8 mouse cellular contexts compared by ENCODE assay signal in the genomic region with DNA sequence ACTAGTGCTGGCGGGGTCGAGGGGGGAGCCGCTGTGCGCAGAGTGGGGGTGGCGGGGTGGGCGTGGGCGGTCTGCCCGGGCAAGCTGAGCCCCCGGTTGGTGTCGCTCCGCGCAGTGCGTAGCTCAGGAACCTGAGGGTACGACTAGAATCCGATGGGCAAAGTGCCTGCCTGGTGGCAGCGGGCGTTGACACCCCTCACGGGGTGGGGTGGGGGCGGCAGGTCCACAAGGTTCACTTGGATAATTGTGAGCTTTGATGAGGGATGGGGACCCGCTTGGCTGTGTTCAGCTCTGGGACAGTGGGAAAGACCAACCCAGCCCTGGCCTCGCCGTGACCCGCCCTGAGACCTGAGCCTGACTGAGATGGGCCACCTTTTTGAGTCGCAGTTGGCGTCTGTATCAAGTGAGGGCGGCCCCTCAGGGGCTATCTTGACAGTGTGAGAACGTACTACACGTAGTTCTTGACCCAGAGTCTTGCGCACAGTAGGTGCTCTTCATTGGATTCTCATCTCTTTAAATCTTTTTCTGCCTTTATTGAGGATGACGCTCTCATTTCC. TPM values are rescaled to one million over a fixed set of nuclear protein-coding genes. Genes with fewer than 3 reads are reported as not detected.
DNase-seq lines count a peak whose midpoint lies in the region; ATAC-seq and TF ChIP-seq lines count a peak whose summit lies in the region.

No protein-coding gene starts in this region.

- H3K9me3 ChIP-seq in ES-Bruce4 (replicated peaks; ENCODE audit: control insufficient read depth, insufficient read depth, low read length, poor library complexity, severe bottlenecking) = no peaks in the 10 kb centered on the region
- no peaks in the 10 kb centered on the region for H3K9me3 ChIP-seq in embryonic facial prominence, embryonic 10.5 days
- H3K9me3 ChIP-seq in hindbrain, embryonic 12.5 days (replicated peaks) = no peaks in the 10 kb centered on the region

- H3K36me3 ChIP-seq in C2C12 (ENCODE audit: control insufficient read depth, insufficient read depth) = no peaks in the 10 kb centered on the region
- H3K36me3 ChIP-seq in ES-Bruce4 (ENCODE audit: control insufficient read depth, insufficient read depth, low read length, poor library complexity, severe bottlenecking) = no peaks in the 10 kb centered on the region
- no peaks in the 10 kb centered on the region for H3K36me3 ChIP-seq in embryonic facial prominence, embryonic 10.5 days (replicated peaks)
- no peaks in the 10 kb centered on the region for H3K36me3 ChIP-seq in hindbrain, embryonic 12.5 days
- H3K36me3 ChIP-seq in myocyte (ENCODE audit: control insufficient read depth, insufficient read depth) = no peaks in the 10 kb centered on the region

- peak; percentile 35 for ATAC-seq in hindbrain, embryonic 12.5 days (ENCODE audit: low FRiP score)

- peak; percentile 61 for DNase-seq in embryonic facial prominence, embryonic 10.5 days (ENCODE audit: low spot score)
- DNase-seq in liver = peak; percentile 16
- no peak for DNase-seq in c-Kit-positive CD71-positive TER-119-positive erythroid progenitor cells, embryonic 14.5 days (ENCODE audit: low spot score)
- no peak for DNase-seq in layer of hippocampus, postnatal 36 days

- peak overlapping the region; percentile 64 for H3K9ac ChIP-seq in ES-Bruce4 (ENCODE audit: low read depth, poor library complexity, severe bottlenecking)
- H3K9ac ChIP-seq in hindbrain, embryonic 12.5 days = peak overlapping the region; percentile 77

- peak overlapping the region; percentile 91 for H3ac ChIP-seq in C2C12 (ENCODE audit: control insufficient read depth, insufficient read length, low read depth)
- H3ac ChIP-seq in myocyte (ENCODE audit: control insufficient read depth, insufficient read length) = peak overlapping the region; percentile 79

- peaks cover 3% of the 10 kb centered on the region for H3K4me1 ChIP-seq in ES-Bruce4 (ENCODE audit: control insufficient read depth, insufficient read depth, low read length)
- H3K4me1 ChIP-seq in embryonic facial prominence, embryonic 10.5 days = peaks cover 54% of the 10 kb centered on the region
- peaks cover 19% of the 10 kb centered on the region for H3K4me1 ChIP-seq in hindbrain, embryonic 12.5 days

- TF ChIP-seq POLR2A in ES-Bruce4 (IDR thresholded peaks at IDR 0.05; ENCODE audit: insufficient read depth, low read length) (no peak), myocyte (IDR thresholded peaks at IDR 0.05; ENCODE audit: insufficient read length, low read depth) (no peak)

- H3K27ac ChIP-seq in ES-Bruce4 (ENCODE audit: insufficient read depth, low read length) = no peak overlapping the region
- H3K27ac ChIP-seq in embryonic facial prominence, embryonic 10.5 days (replicated peaks) = peak overlapping the region; percentile 89
- H3K27ac ChIP-seq in hindbrain, embryonic 12.5 days = no peak overlapping the region

- TF ChIP-seq CTCF in C2C12 (IDR thresholded peaks at IDR 0.05; ENCODE audit: control insufficient read depth, insufficient read depth, insufficient read length) (no peak), ES-Bruce4 (IDR thresholded peaks at IDR 0.05; ENCODE audit: low read depth, low read length) (no peak)

- peaks cover 55% of the 10 kb centered on the region for H3K79me3 ChIP-seq in C2C12 (ENCODE audit: low read depth)

- H3K4me2 ChIP-seq in hindbrain, embryonic 12.5 days (replicated peaks) = peak overlapping the region; percentile 95
- H3K4me2 ChIP-seq in myocyte (ENCODE audit: low read depth) = peak overlapping the region; percentile 94

- H3K4me3 ChIP-seq in C2C12 (ENCODE audit: insufficient read depth, poor library complexity, severe bottlenecking) (peak overlapping the region; percentile 89), ES-Bruce4 (ENCODE audit: low read depth, low read length) (peak overlapping the region; percentile 81), myocyte (peak overlapping the region; percentile 95)
- peak overlapping the region; percentile 85 for H3K4me3 ChIP-seq in embryonic facial prominence, embryonic 10.5 days
- H3K4me3 ChIP-seq in hindbrain, embryonic 12.5 days = peak overlapping the region; percentile 73

- H3K79me2 ChIP-seq in C2C12 (ENCODE audit: control insufficient read depth, insufficient read depth) (peaks cover 58% of the 10 kb centered on the region), myocyte (ENCODE audit: control insufficient read depth, insufficient read depth) (peaks cover 55% of the 10 kb centered on the region)

- WGBS in embryonic facial prominence, embryonic 10.5 days = 1% methylated on average over 30 of the region's 30 CpGs
- 0% methylated on average over 30 of the region's 30 CpGs for whole genome bisulfite sequencing in hindbrain, embryonic 12.5 days

- H3K27me3 ChIP-seq in C2C12 (ENCODE audit: control insufficient read depth, insufficient read depth, insufficient read length) (no peaks in the 10 kb centered on the region), ES-Bruce4 (ENCODE audit: control insufficient read depth, insufficient read depth, low read length, poor library complexity, severe bottlenecking) (0 out of 2 replicates have a peak, but pooled peaks cover 1% of the 10 kb centered on the region), myocyte (ENCODE audit: control insufficient read depth, insufficient read depth, insufficient read length) (no peaks in the 10 kb centered on the region)
- H3K27me3 ChIP-seq in embryonic facial prominence, embryonic 10.5 days (replicated peaks; ENCODE audit: low read depth, poor library complexity, severe bottlenecking) = peaks cover 9% of the 10 kb centered on the region; the same call in 1 of the 2 replicates
- peaks cover 3% of the 10 kb centered on the region; the same call in 1 of the 2 replicates for H3K27me3 ChIP-seq in hindbrain, embryonic 12.5 days

- TF ChIP-seq EP300 in ES-Bruce4 (IDR thresholded peaks at IDR 0.05; ENCODE audit: insufficient read depth, low read depth, low read length) = no peak

TF ChIP-seq in C2C12, 6 proteins besides CTCF, POLR2A, EP300 and RAD21:
- TF ChIP-seq CEBPB (IDR thresholded peaks at IDR 0.05; ENCODE audit: low read depth) = no peak
- no peak for TF ChIP-seq MYOD1 (IDR thresholded peaks at IDR 0.05; ENCODE audit: control insufficient read depth, insufficient read length, low read depth)
- no peak for TF ChIP-seq FOSL1 (IDR thresholded peaks at IDR 0.05; ENCODE audit: insufficient read depth, low read length, poor library complexity, severe bottlenecking)
- no peak for TF ChIP-seq MAX (IDR thresholded peaks at IDR 0.05)
- no peak for TF ChIP-seq USF1 (IDR thresholded peaks at IDR 0.05; ENCODE audit: low read depth)
- TF ChIP-seq MYOG (IDR thresholded peaks at IDR 0.05; ENCODE audit: control insufficient read depth, extremely low read depth, insufficient read length) = no peak

TF ChIP-seq in myocyte, 11 proteins besides CTCF, POLR2A, EP300 and RAD21:
- TF ChIP-seq E2F4 (IDR thresholded peaks at IDR 0.05; ENCODE audit: insufficient read depth) = no peak
- no peak for TF ChIP-seq MYOG (IDR thresholded peaks at IDR 0.05; ENCODE audit: control insufficient read depth in 1 of 3, insufficient read depth in 1 of 3, insufficient read length in 2 of 3, low read depth in 2 of 3)
- TF ChIP-seq TCF12 (IDR thresholded peaks at IDR 0.05; ENCODE audit: insufficient read depth, poor library complexity, severe bottlenecking) = no peak
- no peak for TF ChIP-seq TCF3 (IDR thresholded peaks at IDR 0.05; ENCODE audit: insufficient read length, low read depth)
- TF ChIP-seq POLR2AphosphoS2 (IDR thresholded peaks at IDR 0.05; ENCODE audit: insufficient read length, low read depth) = no peak
- TF ChIP-seq SRF (IDR thresholded peaks at IDR 0.05; ENCODE audit: control insufficient read depth, insufficient read length, low read depth) = no peak
- no peak for TF ChIP-seq REST (IDR thresholded peaks at IDR 0.05; ENCODE audit: insufficient read depth, insufficient read length)
- no peak for TF ChIP-seq CEBPB (IDR thresholded peaks at IDR 0.05; ENCODE audit: insufficient read depth, poor library complexity, severe bottlenecking)
- TF ChIP-seq MYOD1 (IDR thresholded peaks at IDR 0.05; ENCODE audit: control insufficient read depth in 1 of 3, insufficient read length in 2 of 3, low read depth in 2 of 3) = no peak
- TF ChIP-seq MAX (IDR thresholded peaks at IDR 0.05; ENCODE audit: low read depth) = no peak
- TF ChIP-seq USF1 (IDR thresholded peaks at IDR 0.05; ENCODE audit: low read depth) = no peak

RNA-seq across cellular contexts. Expression of a gene that starts 0.7 kb away (rescaled TPM):
- polyA plus RNA-seq in C2C12 (2012; fragmentation: generic; extraction: Trizol) (114 TPM), ES-Bruce4 (2011; ENCODE audit: insufficient read depth, insufficient read length, low read depth, missing spikeins) (65.1 and 65.5 TPM in 2 replicates), myocyte (2012; fragmentation: generic; extraction: Trizol) (89.4 TPM)
- polyA plus RNA-seq in embryonic facial prominence, embryonic 10.5 days (2016; fragmentation: Nextera tagmentation; extraction: Ambion mirVana) = 34.2 and 37.4 TPM in 2 replicates
- 42.8 and 48.9 TPM in 2 replicates for polyA plus RNA-seq in hindbrain, embryonic 12.5 days (2016; fragmentation: Nextera tagmentation; extraction: Ambion mirVana)
- total RNA-seq in layer of hippocampus, postnatal 36 days (2021) = 10 to 100 TPM; 59.3 to 61.3 TPM

Comparison
In these comparisons a context has a peak if more than half of its experiments do, and no peak if none do; other contexts are left out.
1. DNase-seq: peak in embryonic facial prominence, embryonic 10.5 days (single experiment) and liver (single experiment); none in c-Kit-positive CD71-positive TER-119-positive erythroid progenitor cells, embryonic 14.5 days (single experiment) and layer of hippocampus, postnatal 36 days (0 of 2).
2. Peak in every context shown above with its lines, with median percentiles within 50 percentile points of each other: H3K4me3 ChIP-seq.